Mouse (Mus musculus): ENCODE data around the gene Zfp266. TPM values are rescaled to one million over a fixed set of nuclear protein-coding genes. Genes with fewer than 3 reads are reported as not detected.

The Zfp266 gene
- polyA plus RNA-seq, 1 experiment from 2014 or later: 91.7 TPM

DNA sequence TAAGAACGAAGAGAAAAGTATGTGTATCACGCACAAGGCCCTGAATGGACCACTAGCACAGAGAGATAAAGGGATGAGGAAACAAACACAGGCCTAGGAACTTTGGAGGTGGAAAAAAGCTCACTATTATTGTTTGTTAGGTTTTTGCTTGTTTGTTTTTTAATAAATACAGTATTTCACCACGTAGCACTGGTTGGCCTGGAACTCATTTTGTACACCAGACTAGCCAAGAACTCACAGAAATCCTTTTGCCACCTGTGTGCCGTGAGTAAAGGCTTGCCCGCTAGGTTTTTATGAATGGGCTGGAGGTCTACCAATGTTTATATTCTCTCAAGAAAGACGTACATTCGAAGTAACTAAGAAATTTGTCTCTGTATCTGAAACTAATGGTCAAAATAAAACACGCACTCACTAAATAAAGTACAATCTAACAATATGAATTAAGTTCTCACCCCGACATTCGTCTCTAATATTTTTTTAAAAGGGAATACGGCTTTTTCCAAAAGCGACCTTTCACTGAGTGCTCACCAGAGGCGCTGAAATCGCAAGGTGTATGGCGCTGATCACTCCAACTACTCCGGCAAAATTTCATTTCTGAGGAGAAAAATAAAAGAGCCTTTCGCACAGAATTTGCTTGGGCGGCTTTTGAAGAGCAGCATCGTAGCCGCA lies 29.2 kb downstream of the Zfp266 start:
- H3K4me3 ChIP-seq (replicated peaks): peak overlapping the region; percentile 62
- H3K9me3 ChIP-seq (replicated peaks): no peaks in the 10 kb centered on the region
- peaks cover 39% of the 10 kb centered on the region for H3K4me1 ChIP-seq
- H3K27me3 ChIP-seq (replicated peaks): no peaks in the 10 kb centered on the region
- WGBS: 12% methylated on average over 20 of the region's 20 CpGs
- peaks cover 17% of the 10 kb centered on the region for H3K36me3 ChIP-seq
- peak overlapping the region; percentile 69 for H3K4me2 ChIP-seq
- no peak for ATAC-seq (ENCODE audit: low FRiP score)
- H3K27ac ChIP-seq (replicated peaks): peak overlapping the region; percentile 93
- peak overlapping the region; percentile 70 for H3K9ac ChIP-seq (replicated peaks)

DNA sequence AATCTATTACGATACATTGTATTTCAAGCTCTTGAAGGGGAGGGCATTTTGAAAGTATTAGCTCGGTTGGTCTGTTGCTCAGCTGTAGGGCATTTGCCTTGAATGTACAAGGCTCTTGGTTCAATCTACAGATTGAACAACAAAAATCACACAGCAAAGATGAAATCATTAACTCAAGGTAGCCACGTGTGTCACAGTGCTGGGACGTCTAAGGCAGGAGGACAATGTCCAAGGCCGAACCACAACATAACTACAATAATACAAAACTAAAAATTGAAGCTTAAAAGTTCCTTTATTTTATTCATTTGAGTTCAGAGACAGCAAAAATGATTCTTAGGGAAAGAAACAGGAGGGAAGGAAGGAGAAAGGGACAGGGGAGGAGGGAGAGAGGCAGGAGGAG lies 31.7 kb downstream of the Zfp266 start:
- no peaks in the 10 kb centered on the region for H3K9me3 ChIP-seq (replicated peaks)
- no peak overlapping the region for H3K27ac ChIP-seq (replicated peaks)
- H3K4me3 ChIP-seq (replicated peaks): no peak overlapping the region
- H3K4me1 ChIP-seq: peaks cover 39% of the 10 kb centered on the region
- 0 out of 2 replicates have a peak overlapping the region, but pooled peaks have one; percentile 3 for H3K4me2 ChIP-seq
- H3K27me3 ChIP-seq (replicated peaks): no peaks in the 10 kb centered on the region
- no peak for ATAC-seq (ENCODE audit: low FRiP score)
- WGBS: 92% methylated on average over 5 of the region's 5 CpGs
- no peak overlapping the region for H3K9ac ChIP-seq (replicated peaks)
- H3K36me3 ChIP-seq: peaks cover 18% of the 10 kb centered on the region

DNA sequence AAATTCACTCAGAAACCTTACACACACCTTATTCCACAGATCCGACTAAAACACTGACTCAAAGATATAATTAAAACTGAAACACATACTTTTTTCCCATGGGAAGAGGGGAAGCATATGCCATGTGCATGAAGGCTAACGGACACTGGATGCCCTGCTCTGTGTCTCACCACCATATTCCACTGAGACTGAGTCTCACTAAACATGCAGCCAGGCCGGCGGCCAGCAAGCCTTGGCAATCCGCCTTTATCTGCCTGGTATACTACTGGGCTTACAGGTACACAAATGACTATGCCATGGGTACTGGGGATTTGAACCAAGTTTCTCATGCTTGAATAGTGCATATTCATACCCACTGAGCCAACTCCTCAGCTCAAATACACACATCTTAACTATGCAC lies 41.8 kb downstream of the Zfp266 start:
- Histone ChIP-seq H3K9ac (replicated peaks) (no peak overlapping the region), H3K27ac (replicated peaks) (no peak overlapping the region), H3K4me3 (replicated peaks) (no peak overlapping the region), H3K9me3 (replicated peaks) (no peaks in the 10 kb centered on the region), H3K4me2 (no peak overlapping the region), H3K4me1 (no peaks in the 10 kb centered on the region), H3K36me3 (peaks cover 56% of the 10 kb centered on the region), H3K27me3 (replicated peaks) (no peaks in the 10 kb centered on the region)
- no peak for ATAC-seq (ENCODE audit: low FRiP score)
- WGBS: 89% methylated on average over 5 of the region's 5 CpGs

DNA sequence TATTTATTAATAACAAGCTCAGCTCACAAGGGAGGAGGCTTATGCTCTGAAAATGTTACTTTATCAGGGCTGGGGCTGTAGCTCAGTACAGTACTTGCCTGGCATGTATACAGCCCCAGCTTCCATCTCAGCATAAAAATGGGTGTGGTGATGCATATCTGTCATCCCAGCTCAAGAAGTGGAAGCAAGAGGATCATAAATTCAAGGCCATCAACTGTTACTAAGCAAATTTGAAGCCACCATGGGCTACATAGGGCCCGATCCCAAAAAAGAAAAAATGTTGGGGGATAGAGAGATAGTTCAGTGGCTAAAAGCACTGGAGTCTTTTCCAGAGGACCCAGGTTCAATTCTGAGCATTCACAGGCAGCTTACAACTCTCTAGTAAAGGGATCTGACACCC lies 44.6 kb downstream of the Zfp266 start:
- peaks cover 58% of the 10 kb centered on the region for H3K36me3 ChIP-seq
- H3K27me3 ChIP-seq (replicated peaks): no peaks in the 10 kb centered on the region
- H3K4me2 ChIP-seq: no peak overlapping the region
- H3K27ac ChIP-seq (replicated peaks): no peak overlapping the region
- WGBS: 100% methylated on average over 1 of the region's 1 CpGs
- no peak overlapping the region for H3K4me3 ChIP-seq (replicated peaks)
- no peaks in the 10 kb centered on the region for H3K4me1 ChIP-seq
- H3K9ac ChIP-seq (replicated peaks): no peak overlapping the region
- no peak for ATAC-seq (ENCODE audit: low FRiP score)
- no peaks in the 10 kb centered on the region for H3K9me3 ChIP-seq (replicated peaks)

DNA sequence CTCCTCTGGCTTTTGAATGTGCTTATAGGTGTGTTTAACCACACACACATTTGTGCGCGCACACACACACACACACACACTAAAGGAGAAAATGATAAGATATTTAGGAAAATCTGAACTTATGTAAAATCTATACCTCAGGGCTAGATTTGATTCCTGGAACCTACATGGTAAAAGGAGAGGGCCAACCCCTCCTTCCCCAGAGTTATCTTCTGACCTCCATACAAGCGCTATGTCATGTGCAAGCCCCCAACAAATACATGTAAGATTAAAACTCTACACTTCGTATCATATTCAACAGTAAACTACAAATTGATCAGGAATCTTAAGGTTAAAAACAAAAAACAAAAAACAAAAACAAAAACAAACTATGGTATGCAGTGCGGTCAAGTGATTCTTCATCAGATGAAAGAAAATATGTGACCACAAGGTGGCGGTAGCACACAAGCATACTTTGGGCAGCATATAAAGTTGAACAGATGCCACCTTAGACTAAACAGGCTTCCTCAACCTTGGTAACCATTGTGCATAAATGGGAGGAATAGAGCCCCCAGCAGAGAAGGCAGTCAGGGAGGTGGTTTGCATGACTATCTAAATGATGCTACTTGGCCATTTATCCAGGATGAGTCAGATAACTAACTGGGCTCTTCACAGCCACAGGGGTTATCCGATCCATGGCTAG lies 54.3 kb downstream of the Zfp266 start:
- no peaks in the 10 kb centered on the region for H3K4me1 ChIP-seq
- peak; percentile 89 for ATAC-seq (ENCODE audit: low FRiP score)
- WGBS: 56% methylated on average over 7 of the region's 7 CpGs
- H3K9me3 ChIP-seq (replicated peaks): peaks cover 8% of the 10 kb centered on the region; the same call in 1 of the 2 replicates
- peaks cover 34% of the 10 kb centered on the region for H3K36me3 ChIP-seq
- H3K27ac ChIP-seq (replicated peaks): no peak overlapping the region
- no peak overlapping the region for H3K4me2 ChIP-seq
- no peaks in the 10 kb centered on the region for H3K27me3 ChIP-seq (replicated peaks)
- H3K9ac ChIP-seq (replicated peaks): no peak overlapping the region
- H3K4me3 ChIP-seq (replicated peaks): no peak overlapping the region

DNA sequence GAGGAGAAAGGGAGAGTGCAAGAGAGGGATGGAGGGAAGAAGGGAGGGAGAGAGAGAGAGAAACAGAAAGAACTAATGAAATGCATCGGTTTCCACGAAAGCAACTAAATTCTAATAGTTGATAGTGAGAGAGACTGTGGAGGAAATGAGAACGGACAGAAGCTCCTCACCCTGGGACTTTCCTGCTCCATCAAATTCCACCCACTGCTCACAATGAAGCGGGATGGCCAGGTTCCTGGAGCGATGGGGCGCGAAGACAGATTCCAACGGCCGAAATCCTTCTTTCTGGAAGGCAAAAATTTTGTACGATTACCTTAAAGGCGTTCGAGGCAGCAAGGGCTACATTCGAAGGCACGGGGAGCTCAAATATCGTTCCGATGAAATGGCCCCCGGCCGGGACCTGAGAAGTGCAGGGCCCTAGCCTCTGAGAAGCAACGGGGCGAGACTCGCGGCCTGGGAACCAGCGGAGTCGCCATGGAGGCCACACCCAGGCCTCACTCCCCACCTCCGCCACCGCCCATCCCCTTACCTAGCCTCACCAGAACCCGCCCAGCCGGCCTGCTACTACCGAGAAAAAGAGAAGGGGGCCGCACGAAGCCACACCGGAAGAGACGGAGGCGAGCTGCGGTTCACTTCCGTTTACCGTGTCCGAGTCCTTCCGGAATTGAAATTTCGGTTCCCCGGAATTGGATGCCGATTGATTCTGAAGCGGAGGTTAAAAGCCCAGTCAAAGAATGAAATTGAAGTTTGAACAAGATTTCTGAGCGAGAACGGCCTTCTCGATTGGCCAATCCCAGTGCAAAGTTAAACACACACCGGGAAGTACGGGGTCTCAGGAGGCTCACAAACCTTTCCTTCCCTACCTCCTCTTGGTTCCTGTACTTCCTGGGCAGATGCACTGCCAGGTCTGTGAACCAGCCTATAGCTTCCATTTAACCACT lies 61.6 kb downstream of the Zfp266 start, which contains the start of gene Zfp26:
TSS of gene Zfp26 (minus strand) at position 786 of the 941 bp plus-strand sequence.
- H3K4me3 ChIP-seq (replicated peaks): peak within 1 kb of the TSS; percentile 89
- H3K9me3 ChIP-seq (replicated peaks): no peaks in the 10 kb centered on the region
- H3K36me3 ChIP-seq: peaks cover 21% of the 10 kb centered on the region
- H3K27ac ChIP-seq (replicated peaks): peak within 1 kb of the TSS; percentile 89
- no peaks in the 10 kb centered on the region for H3K27me3 ChIP-seq (replicated peaks)
- peak within 1 kb of the TSS; percentile 82 for H3K4me2 ChIP-seq
- H3K9ac ChIP-seq (replicated peaks): peak within 1 kb of the TSS; percentile 92
- peak; percentile 90 for ATAC-seq (ENCODE audit: low FRiP score)
- under 1% methylated on average over 48 of the region's 48 CpGs for WGBS
- H3K4me1 ChIP-seq: peaks cover 29% of the 10 kb centered on the region

DNA sequence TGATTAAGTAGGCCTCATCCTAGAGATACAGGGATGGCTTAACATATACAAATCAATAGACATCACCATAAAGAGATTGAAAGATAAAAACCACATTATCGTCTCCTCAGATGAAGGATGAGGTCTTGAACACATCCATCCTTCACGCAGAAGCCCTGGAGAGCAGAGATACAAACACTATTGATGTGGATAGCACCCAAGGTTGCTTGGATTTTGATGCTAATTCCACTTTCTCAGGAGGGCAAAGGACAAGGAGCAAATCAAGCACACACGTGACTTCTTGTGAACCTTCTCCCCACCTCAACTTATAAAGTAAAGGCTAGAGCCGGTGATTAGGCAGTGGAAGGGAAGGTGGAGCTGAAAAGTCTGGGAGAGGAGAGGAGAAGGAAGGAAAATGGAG lies 67.6 kb downstream of the Zfp266 start:
- WGBS: 85% methylated on average over 4 of the region's 4 CpGs

DNA sequence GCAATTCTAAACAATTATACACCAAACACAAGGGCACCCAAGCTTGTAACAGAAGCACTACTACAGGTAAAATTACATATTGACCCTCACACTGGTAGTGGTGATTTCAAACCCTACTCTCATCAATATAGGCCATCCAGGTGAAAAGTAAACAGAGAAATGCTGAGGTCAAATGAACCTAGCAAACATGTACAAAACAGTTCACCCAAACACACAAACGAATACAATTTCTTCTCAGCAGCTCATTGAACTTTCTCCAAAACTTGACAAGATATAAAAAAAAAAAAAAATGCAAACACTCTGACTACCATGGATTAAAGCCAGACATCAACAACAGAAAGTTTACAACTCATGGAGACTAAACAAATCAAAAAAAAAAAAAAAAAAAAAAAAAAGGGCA lies 69.7 kb downstream of the Zfp266 start:
- Histone ChIP-seq H3K4me3 (replicated peaks) (no peak overlapping the region), H3K27ac (replicated peaks) (no peak overlapping the region), H3K9ac (replicated peaks) (no peak overlapping the region), H3K4me1 (peaks cover 3% of the 10 kb centered on the region; the same call in 1 of the 2 replicates), H3K36me3 (peaks cover 37% of the 10 kb centered on the region), H3K27me3 (replicated peaks) (no peaks in the 10 kb centered on the region), H3K4me2 (no peak overlapping the region), H3K9me3 (replicated peaks) (no peaks in the 10 kb centered on the region)
- ATAC-seq (ENCODE audit: low FRiP score): no peak
- 100% methylated on average over 1 of the region's 1 CpGs for WGBS

More for the DNA sequence above, 67.6 kb downstream of the Zfp266 start:
- Histone ChIP-seq H3K9me3 (replicated peaks) (no peaks in the 10 kb centered on the region), H3K4me1 (peaks cover 17% of the 10 kb centered on the region), H3K4me3 (replicated peaks) (no peak overlapping the region), H3K27me3 (replicated peaks) (no peaks in the 10 kb centered on the region), H3K27ac (replicated peaks) (no peak overlapping the region), H3K9ac (replicated peaks) (no peak overlapping the region), H3K4me2 (no peak overlapping the region), H3K36me3 (peaks cover 42% of the 10 kb centered on the region)
- ATAC-seq (ENCODE audit: low FRiP score): no peak

Other genes starting within 250 kb of the Zfp266 start
- gene Olfr39, start 239.1 kb downstream of the Zfp266 start, polyA plus RNA-seq (2015; fragmentation: Nextera tagmentation; extraction: Ambion mirVana): not detected in 2 replicates
- gene Olfr873, start 222.9 kb downstream of the Zfp266 start, polyA plus RNA-seq (2015; fragmentation: Nextera tagmentation; extraction: Ambion mirVana): not detected in 2 replicates
- 0.09 TPM in 1 of 2 replicates, not detected in the other for gene Olfr18, start 185.3 kb downstream of the Zfp266 start, polyA plus RNA-seq (2015; fragmentation: Nextera tagmentation; extraction: Ambion mirVana)
- gene Zfp560, start 136.2 kb downstream of the Zfp266 start, polyA plus RNA-seq (2015; fragmentation: Nextera tagmentation; extraction: Ambion mirVana): 33.5 and 37.9 TPM in 2 replicates
- gene Zfp26, start 61.3 kb downstream of the Zfp266 start, polyA plus RNA-seq (2015; fragmentation: Nextera tagmentation; extraction: Ambion mirVana): 12.1 and 13.6 TPM in 2 replicates
- gene Zfp426, start 28.7 kb downstream of the Zfp266 start, polyA plus RNA-seq (2015; fragmentation: Nextera tagmentation; extraction: Ambion mirVana): 30.3 and 32.7 TPM in 2 replicates
- gene Zfp846, start 59.9 kb upstream of the Zfp266 start, polyA plus RNA-seq (2015; fragmentation: Nextera tagmentation; extraction: Ambion mirVana): 38.6 and 44.8 TPM in 2 replicates
- gene Ubl5, start 121.5 kb upstream of the Zfp266 start, polyA plus RNA-seq (2015; fragmentation: Nextera tagmentation; extraction: Ambion mirVana): 463 and 500 TPM in 2 replicates
- gene Fbxl12, start 123.3 kb upstream of the Zfp266 start, polyA plus RNA-seq (2015; fragmentation: Nextera tagmentation; extraction: Ambion mirVana): 13.0 and 20.6 TPM in 2 replicates
- 69.6 and 71.6 TPM in 2 replicates for gene Pin1, start 130.7 kb upstream of the Zfp266 start, polyA plus RNA-seq (2015; fragmentation: Nextera tagmentation; extraction: Ambion mirVana)
- gene Olfm2, start 224.9 kb upstream of the Zfp266 start, polyA plus RNA-seq (2015; fragmentation: Nextera tagmentation; extraction: Ambion mirVana): 190 and 224 TPM in 2 replicates

Data from neural tube, embryonic 15.5 days (tissue).